ENCODE assay signal across 16 mouse cellular contexts in the genomic region with DNA sequence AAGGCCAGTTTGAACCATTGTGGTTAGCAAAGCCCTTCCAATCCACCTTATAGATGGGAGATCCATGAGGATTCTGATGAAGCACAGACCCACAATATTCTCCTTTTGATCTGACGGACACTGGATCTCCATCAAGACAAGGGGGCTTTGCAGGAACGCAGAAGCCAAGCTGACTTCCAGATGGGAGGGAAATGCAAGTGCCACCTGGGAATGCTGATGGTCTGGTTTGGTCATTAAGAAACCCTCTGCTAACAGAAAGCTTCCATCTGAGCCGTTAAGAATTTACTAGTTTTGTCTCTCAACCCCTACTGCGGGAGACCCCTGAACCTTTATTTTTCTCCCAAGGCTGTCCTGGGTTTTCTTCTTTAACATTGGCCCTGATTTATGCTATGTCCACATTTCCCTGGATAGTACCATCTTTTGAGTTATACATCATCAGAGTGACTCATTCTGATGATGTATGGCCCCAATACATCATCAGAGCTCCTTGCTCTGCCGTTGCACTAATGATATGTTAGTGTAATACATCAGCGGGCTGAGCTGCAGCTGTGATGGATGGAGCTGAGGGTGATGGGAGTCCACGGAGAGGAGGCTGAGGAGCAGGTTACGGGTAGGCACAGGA.
"Had no signal": no experiment of that assay in that cellular context is flagged by ENCODE, and none has a peak within 500 bp of the region (broad histone marks: within the 10 kb centered on the region; RNA-seq: fewer than 3 reads in every experiment).

No protein-coding gene starts in this region.

- H3K27ac ChIP-seq: kidney, embryonic 15.5 days; liver, embryonic 13.5 days; macrophage; midbrain, embryonic 10.5 days; midbrain, embryonic 13.5 days; neural tube, embryonic 12.5 days had no signal

- H3K4me1 ChIP-seq: liver, embryonic 13.5 days; midbrain, embryonic 10.5 days; midbrain, embryonic 13.5 days; neural tube, embryonic 12.5 days had no signal

- H3K4me3 ChIP-seq: kidney, embryonic 15.5 days; liver, embryonic 13.5 days; midbrain, embryonic 10.5 days; midbrain, embryonic 13.5 days; myocyte; neural tube, embryonic 12.5 days had no signal

- DNase-seq: kidney, adult 11 months; kidney, adult 8-10 months; kidney, postnatal 10 days; kidney, postnatal 36 days; left cerebral cortex, postnatal 4 days; liver, embryonic 13.5 days; lung, adult 2 months; thymus, adult 18-20 months; thymus, postnatal 36 days had no signal

- H3K9ac ChIP-seq: kidney, embryonic 15.5 days; liver, embryonic 13.5 days; midbrain, embryonic 13.5 days; neural tube, embryonic 12.5 days had no signal

- H3K4me2 ChIP-seq: kidney, embryonic 15.5 days; liver, embryonic 13.5 days; midbrain, embryonic 13.5 days; neural tube, embryonic 12.5 days had no signal

- ATAC-seq: midbrain, embryonic 13.5 days; midbrain, embryonic 16.5 days had no signal

- H3K36me3 ChIP-seq: kidney, embryonic 15.5 days; liver, embryonic 13.5 days; midbrain, embryonic 10.5 days; midbrain, embryonic 13.5 days; neural tube, embryonic 12.5 days had no signal

- H3K9me3 ChIP-seq: kidney, embryonic 15.5 days; liver, embryonic 13.5 days; midbrain, embryonic 10.5 days; midbrain, embryonic 13.5 days; neural tube, embryonic 12.5 days had no signal

- H3K27me3 ChIP-seq: kidney, embryonic 15.5 days; liver, embryonic 13.5 days; midbrain, embryonic 13.5 days; neural tube, embryonic 12.5 days had no signal
